Mouse (Mus musculus): ENCODE results near the gene Vmp1. TPM values are rescaled to one million over a fixed set of nuclear protein-coding genes. Genes with fewer than 3 reads are reported as not detected.

Gene Vmp1
- polyA plus RNA-seq, 1 experiment: not detected

- Histone ChIP-seq H3K27ac (ENCODE audit: insufficient read depth, low read depth, low read length) (no peak overlapping the region), H3K4me1 (ENCODE audit: control insufficient read depth, insufficient read depth, low read length) (peaks cover 4% of the 10 kb centered on the region; the same call in 1 of the 2 replicates), H3K4me3 (ENCODE audit: insufficient read depth, low read depth, low read length) (no peak overlapping the region)
- no peak for TF ChIP-seq POLR2A (IDR thresholded peaks at IDR 0.05; ENCODE audit: insufficient read depth, low read depth, low read length)
- TF ChIP-seq CTCF (IDR thresholded peaks at IDR 0.05; ENCODE audit: insufficient read depth, low read depth, low read length): no peak
- 78% methylated on average over 3 of the region's 3 CpGs for WGBS
Measured at GRCm38 (mm10) chr11:86681423-86681822, 2.2 kb downstream of the Vmp1 start.

- 90% methylated on average over 3 of the region's 3 CpGs for whole genome bisulfite sequencing
- no peak for TF ChIP-seq POLR2A (IDR thresholded peaks at IDR 0.05; ENCODE audit: insufficient read depth, low read depth, low read length)
- no peak overlapping the region for H3K27ac ChIP-seq (ENCODE audit: insufficient read depth, low read depth, low read length)
Measured at GRCm38 (mm10) chr11:86680729-86681128, 2.9 kb downstream of the Vmp1 start.

DNA sequence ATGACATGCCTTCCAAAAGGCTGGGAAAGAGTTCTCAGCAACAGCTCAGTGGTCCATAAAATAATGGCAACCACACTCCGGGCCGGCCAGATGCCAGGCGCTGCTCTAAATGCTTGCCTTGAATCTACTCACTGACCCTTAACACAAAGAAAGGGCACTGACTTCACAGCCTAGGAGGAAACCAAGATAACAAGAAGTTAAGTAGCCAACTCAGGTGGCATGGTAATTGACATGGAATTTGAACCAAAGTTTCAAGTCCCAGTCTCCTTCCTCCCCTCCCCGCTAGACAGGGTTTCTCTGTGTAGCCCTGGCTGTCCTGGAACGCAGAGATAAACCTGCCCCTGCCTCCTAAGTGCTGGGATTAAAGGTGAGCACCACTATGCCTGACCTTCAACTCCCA lies 4.7 kb downstream of the Vmp1 start:
- Histone ChIP-seq H3K4me1 (ENCODE audit: control insufficient read depth, insufficient read depth, low read length) (peaks cover 2% of the 10 kb centered on the region; the same call in 1 of the 2 replicates), H3K27ac (ENCODE audit: insufficient read depth, low read depth, low read length) (no peak overlapping the region), H3K4me3 (ENCODE audit: insufficient read depth, low read depth, low read length) (no peak overlapping the region)
- 78% methylated on average over 5 of the region's 5 CpGs for WGBS
- no peak for TF ChIP-seq POLR2A (IDR thresholded peaks at IDR 0.05; ENCODE audit: insufficient read depth, low read depth, low read length)
- TF ChIP-seq CTCF (IDR thresholded peaks at IDR 0.05; ENCODE audit: insufficient read depth, low read depth, low read length): no peak

More at GRCm38 (mm10) chr11:86680729-86681128, 2.9 kb downstream of the Vmp1 start:
- Histone ChIP-seq H3K4me1 (ENCODE audit: control insufficient read depth, insufficient read depth, low read length) (peaks cover 4% of the 10 kb centered on the region; the same call in 1 of the 2 replicates), H3K4me3 (ENCODE audit: insufficient read depth, low read depth, low read length) (no peak overlapping the region)

GRCm38 (mm10) chr11:86675520-86675919 lies 8.1 kb downstream of the Vmp1 start:
- WGBS: 91% methylated on average over 4 of the region's 4 CpGs
- H3K4me3 ChIP-seq (ENCODE audit: insufficient read depth, low read depth, low read length): no peak overlapping the region
- TF ChIP-seq POLR2A (IDR thresholded peaks at IDR 0.05; ENCODE audit: insufficient read depth, low read depth, low read length) (no peak), CTCF (IDR thresholded peaks at IDR 0.05; ENCODE audit: insufficient read depth, low read depth, low read length) (no peak)
- no peak overlapping the region for H3K27ac ChIP-seq (ENCODE audit: insufficient read depth, low read depth, low read length)
- H3K4me1 ChIP-seq (ENCODE audit: control insufficient read depth, insufficient read depth, low read length): no peaks in the 10 kb centered on the region

- H3K4me1 ChIP-seq (ENCODE audit: control insufficient read depth, insufficient read depth, low read length): no peaks in the 10 kb centered on the region
- H3K27ac ChIP-seq (ENCODE audit: insufficient read depth, low read depth, low read length): no peak overlapping the region
- 51% methylated on average over 3 of the region's 3 CpGs for WGBS
- H3K4me3 ChIP-seq (ENCODE audit: insufficient read depth, low read depth, low read length): no peak overlapping the region
- no peak for TF ChIP-seq CTCF (IDR thresholded peaks at IDR 0.05; ENCODE audit: insufficient read depth, low read depth, low read length)
- no peak for TF ChIP-seq POLR2A (IDR thresholded peaks at IDR 0.05; ENCODE audit: insufficient read depth, low read depth, low read length)
Measured at GRCm38 (mm10) chr11:86672772-86673171, 10.9 kb downstream of the Vmp1 start.

GRCm38 (mm10) chr11:86671041-86671675 lies 12.5 kb downstream of the Vmp1 start:
- WGBS: 53% methylated on average over 3 of the region's 3 CpGs
- no peak overlapping the region for H3K4me3 ChIP-seq (ENCODE audit: insufficient read depth, low read depth, low read length)
- no peak overlapping the region for H3K27ac ChIP-seq (ENCODE audit: insufficient read depth, low read depth, low read length)
- no peaks in the 10 kb centered on the region for H3K4me1 ChIP-seq (ENCODE audit: control insufficient read depth, insufficient read depth, low read length)
- TF ChIP-seq CTCF (IDR thresholded peaks at IDR 0.05; ENCODE audit: insufficient read depth, low read depth, low read length) (no peak), POLR2A (IDR thresholded peaks at IDR 0.05; ENCODE audit: insufficient read depth, low read depth, low read length) (no peak)

DNA sequence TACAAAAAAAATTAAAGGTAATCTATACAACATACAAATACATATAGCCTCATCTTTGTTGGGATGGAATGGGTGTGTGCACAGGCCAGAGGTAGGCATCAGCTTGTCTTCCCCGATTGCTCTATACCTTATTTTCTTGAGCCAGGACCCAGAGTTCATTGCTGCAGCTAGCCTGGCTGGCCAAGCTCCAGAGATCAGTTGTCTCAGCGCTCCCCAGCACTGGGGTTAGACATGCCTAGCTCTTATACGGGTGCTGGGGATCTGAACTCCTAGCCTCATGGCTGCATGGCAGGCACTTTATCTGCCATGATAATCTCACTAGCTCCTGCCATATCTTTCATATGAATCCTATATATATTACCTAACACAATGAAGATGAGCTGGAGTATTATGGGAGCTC lies 15.5 kb downstream of the Vmp1 start:
- H3K4me3 ChIP-seq (ENCODE audit: insufficient read depth, low read depth, low read length): no peak overlapping the region
- H3K27ac ChIP-seq (ENCODE audit: insufficient read depth, low read depth, low read length): no peak overlapping the region
- 91% methylated on average over 3 of the region's 3 CpGs for WGBS
- no peak for TF ChIP-seq POLR2A (IDR thresholded peaks at IDR 0.05; ENCODE audit: insufficient read depth, low read depth, low read length)
- no peak for TF ChIP-seq CTCF (IDR thresholded peaks at IDR 0.05; ENCODE audit: insufficient read depth, low read depth, low read length)
- no peaks in the 10 kb centered on the region for H3K4me1 ChIP-seq (ENCODE audit: control insufficient read depth, insufficient read depth, low read length)

DNA sequence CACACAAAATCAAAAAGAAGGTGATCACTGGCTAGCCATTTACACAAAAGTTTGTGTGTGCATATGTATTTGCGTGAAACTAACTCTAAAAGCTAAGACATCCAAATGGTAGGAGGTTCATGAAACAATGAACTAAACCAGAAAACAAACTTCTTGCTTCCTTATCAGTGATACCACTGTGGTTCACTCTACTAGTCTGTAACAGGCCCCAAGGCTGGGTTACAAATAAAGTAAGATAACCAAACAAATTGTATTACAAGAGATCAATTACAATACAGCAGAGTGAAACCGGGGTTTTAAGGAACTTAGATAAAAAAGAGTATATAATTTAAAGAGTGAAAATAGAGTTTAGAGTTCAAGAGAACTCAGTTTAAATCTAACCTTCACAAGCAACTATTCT lies 16.1 kb downstream of the Vmp1 start:
- Histone ChIP-seq H3K27ac (ENCODE audit: insufficient read depth, low read depth, low read length) (no peak overlapping the region), H3K4me1 (ENCODE audit: control insufficient read depth, insufficient read depth, low read length) (no peaks in the 10 kb centered on the region), H3K4me3 (ENCODE audit: insufficient read depth, low read depth, low read length) (no peak overlapping the region)
- WGBS: 88% methylated on average over 2 of the region's 2 CpGs
- no peak for TF ChIP-seq CTCF (IDR thresholded peaks at IDR 0.05; ENCODE audit: insufficient read depth, low read depth, low read length)
- no peak for TF ChIP-seq POLR2A (IDR thresholded peaks at IDR 0.05; ENCODE audit: insufficient read depth, low read depth, low read length)

- H3K27ac ChIP-seq (ENCODE audit: insufficient read depth, low read depth, low read length): no peak overlapping the region
- TF ChIP-seq POLR2A (IDR thresholded peaks at IDR 0.05; ENCODE audit: insufficient read depth, low read depth, low read length) (no peak), CTCF (IDR thresholded peaks at IDR 0.05; ENCODE audit: insufficient read depth, low read depth, low read length) (no peak)
- H3K4me1 ChIP-seq (ENCODE audit: control insufficient read depth, insufficient read depth, low read length): no peaks in the 10 kb centered on the region
- H3K4me3 ChIP-seq (ENCODE audit: insufficient read depth, low read depth, low read length): no peak overlapping the region
- WGBS: 80% methylated on average over 3 of the region's 3 CpGs
Measured at GRCm38 (mm10) chr11:86664406-86664805, 19.2 kb downstream of the Vmp1 start.

DNA sequence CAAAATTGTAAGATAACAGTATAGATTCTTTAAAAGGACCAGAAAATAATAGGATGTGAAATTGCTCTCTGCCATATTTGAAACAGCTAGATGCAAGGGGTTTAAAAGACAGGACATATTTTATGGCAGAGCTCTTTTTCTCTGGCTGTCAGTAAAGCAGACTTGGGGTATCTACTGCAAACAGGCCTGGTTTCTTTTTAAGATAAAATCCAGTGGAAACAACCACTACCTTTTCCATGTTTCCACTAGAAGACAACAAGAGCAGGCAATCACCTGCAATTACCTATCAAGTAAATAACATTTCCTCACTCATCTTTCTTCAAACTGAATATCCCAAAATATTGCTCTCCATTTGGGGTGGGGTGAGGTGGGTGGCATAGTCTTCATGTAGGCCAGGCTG lies 19.7 kb downstream of the Vmp1 start:
- no peaks in the 10 kb centered on the region for H3K4me1 ChIP-seq (ENCODE audit: control insufficient read depth, insufficient read depth, low read length)
- H3K4me3 ChIP-seq (ENCODE audit: insufficient read depth, low read depth, low read length): no peak overlapping the region
- TF ChIP-seq POLR2A (IDR thresholded peaks at IDR 0.05; ENCODE audit: insufficient read depth, low read depth, low read length): no peak
- no peak for TF ChIP-seq CTCF (IDR thresholded peaks at IDR 0.05; ENCODE audit: insufficient read depth, low read depth, low read length)
- H3K27ac ChIP-seq (ENCODE audit: insufficient read depth, low read depth, low read length): no peak overlapping the region
